Mouse (Mus musculus) stomach, embryonic 16.5 days (tissue): ENCODE results near the gene Fam228a. TPM values are rescaled to one million over a fixed set of nuclear protein-coding genes. Genes with fewer than 3 reads are reported as not detected.
"Not testable (repeated sequence)": the region's sequence is repeated elsewhere in the genome, so short reads cannot be mapped to it uniquely, and the experiment has no call there.

Experiments
- ATAC-seq: fragments of 200-750 bp; cut with Nextera tagmentation; 2 replicates; pipeline ENCODE4 v1.8.0; 2017; ENCODE audit warnings: moderate number of reproducible peaks, moderate TSS enrichment; ENCODE audit not compliant: insufficient read depth, low FRiP score
- H3K27ac ChIP-seq: fragments of 300-500 bp; sonication (generic); 2 replicates; pipeline ENCODE4 v1.5.1; 2014; ENCODE audit warnings: low read length
- H3K27me3 ChIP-seq: fragments of 300-500 bp; sonication (generic); 2 replicates; pipeline ENCODE4 v1.6.1; 2014; ENCODE audit warnings: low read length, control low read depth, mixed read lengths; ENCODE audit not compliant: control insufficient read depth, insufficient read depth
- H3K36me3 ChIP-seq: fragments of 300-500 bp; sonication (generic); 2 replicates; pipeline ENCODE4 v1.6.1; 2014; ENCODE audit warnings: low read length; ENCODE audit not compliant: control insufficient read depth, insufficient read depth
- H3K4me1 ChIP-seq: fragments of 300-500 bp; sonication (generic); 2 replicates; pipeline ENCODE4 v1.6.1; 2014; ENCODE audit warnings: low read length, control low read depth, mixed read lengths; ENCODE audit not compliant: control insufficient read depth, insufficient read depth
- H3K4me2 ChIP-seq: fragments of 300-500 bp; sonication (generic); 2 replicates; pipeline ENCODE4 v1.6.1; 2014; ENCODE audit warnings: low read depth, low read length, mixed read lengths
- H3K4me3 ChIP-seq: fragments of 300-500 bp; sonication (generic); replicated peaks from 2 replicates; pipeline ENCODE4 v1.5.1; 2014; ENCODE audit warnings: mild to moderate bottlenecking, low read length
- H3K9ac ChIP-seq: fragments of 300-500 bp; sonication (generic); 2 replicates; pipeline ENCODE4 v1.6.1; 2014; ENCODE audit warnings: low read length
- H3K9me3 ChIP-seq: fragments of 300-500 bp; sonication (generic); replicated peaks from 2 replicates; pipeline ENCODE4 v1.6.1; 2016; ENCODE audit warnings: low read length, control low read depth; ENCODE audit not compliant: control insufficient read depth
- WGBS: fragments of 180-500 bp; shearing (Covaris S2); extraction: QIAGEN DNeasy Blood & Tissue Kit; methylation state at CpG from one replicate; pipeline ENCODE4 v1.1.7; 2014; 5-methylcytosine and 5-hydroxymethylcytosine counted together
- polyA plus RNA-seq: library from polyadenylated mRNA; unstranded; fragments of >200 nt; fragmentation: Nextera tagmentation; extraction: Ambion mirVana; gene quantifications from 2 replicates; pipeline ENCODE4 v1.2.1, GENCODE M21; 2015

Gene Fam228a
- polyA plus RNA-seq, 1 experiment from 2014 or later = 0.25 TPM

DNA sequence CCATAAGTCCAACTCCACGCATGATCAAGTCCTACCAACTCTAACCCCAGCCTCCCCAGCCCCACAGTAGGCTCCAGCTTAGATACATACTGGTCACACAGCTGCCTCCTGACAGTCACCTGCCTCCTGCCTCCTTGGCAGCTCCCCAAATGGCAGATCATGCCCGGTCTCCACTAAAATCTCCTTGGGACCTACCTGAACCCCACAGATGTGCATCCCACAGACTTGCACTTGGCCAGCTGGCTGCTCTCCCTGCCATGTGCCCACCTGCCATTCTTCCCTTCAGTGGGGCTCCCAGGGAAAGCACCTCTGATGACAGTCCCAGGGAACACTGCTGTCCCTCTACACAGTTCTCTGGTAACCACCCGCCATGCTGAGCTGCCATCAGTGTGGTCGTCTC, 29.9 kb downstream of the Fam228a start:
- no peaks in the 10 kb centered on the region for H3K4me1 ChIP-seq
- ATAC-seq = no peak
- 85% methylated on average over 4 of the region's 4 CpGs for WGBS

DNA sequence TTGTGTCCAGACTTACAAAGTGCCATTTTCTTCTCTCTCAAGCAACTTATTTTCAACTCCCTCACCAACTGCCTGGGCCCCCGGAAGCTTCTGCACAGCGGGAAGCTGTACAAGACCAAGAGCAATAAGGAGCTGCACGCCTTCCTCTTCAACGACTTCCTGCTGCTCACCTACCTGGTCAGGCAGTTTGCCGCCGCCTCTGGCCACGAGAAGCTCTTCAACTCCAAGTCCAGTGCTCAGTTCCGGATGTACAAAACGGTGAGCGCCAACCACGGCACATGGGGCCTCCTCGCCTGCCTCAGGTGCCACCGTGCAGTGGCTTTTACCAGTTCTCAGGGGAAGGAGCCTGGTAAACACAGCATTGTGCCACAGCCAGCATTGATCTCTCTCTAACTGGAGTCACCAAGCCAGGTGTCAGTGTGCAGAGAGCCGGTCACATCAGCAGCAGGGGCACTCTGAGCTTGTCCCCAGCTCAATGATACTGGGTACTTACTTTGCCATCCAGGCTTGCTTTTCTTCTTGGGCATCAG, 30.7 kb downstream of the Fam228a start:
- Histone ChIP-seq H3K4me1 (no peaks in the 10 kb centered on the region), H3K36me3 (peaks cover 21% of the 10 kb centered on the region; the same call in 1 of the 2 replicates), H3K4me3 (no peak overlapping the region), H3K9ac (no peak overlapping the region), H3K4me2 (no peak overlapping the region), H3K27ac (no peak overlapping the region), H3K27me3 (no peaks in the 10 kb centered on the region), H3K9me3 (no peaks in the 10 kb centered on the region)
- WGBS = 91% methylated on average over 14 of the region's 14 CpGs
- no peak for ATAC-seq

More for the DNA sequence above, 29.9 kb downstream of the Fam228a start:
- H3K36me3 ChIP-seq = peaks cover 22% of the 10 kb centered on the region; the same call in 1 of the 2 replicates
- no peak overlapping the region for H3K4me2 ChIP-seq
- no peak overlapping the region for H3K27ac ChIP-seq
- H3K9ac ChIP-seq = no peak overlapping the region
- H3K27me3 ChIP-seq = no peaks in the 10 kb centered on the region
- H3K4me3 ChIP-seq = no peak overlapping the region
- H3K9me3 ChIP-seq = no peaks in the 10 kb centered on the region

DNA sequence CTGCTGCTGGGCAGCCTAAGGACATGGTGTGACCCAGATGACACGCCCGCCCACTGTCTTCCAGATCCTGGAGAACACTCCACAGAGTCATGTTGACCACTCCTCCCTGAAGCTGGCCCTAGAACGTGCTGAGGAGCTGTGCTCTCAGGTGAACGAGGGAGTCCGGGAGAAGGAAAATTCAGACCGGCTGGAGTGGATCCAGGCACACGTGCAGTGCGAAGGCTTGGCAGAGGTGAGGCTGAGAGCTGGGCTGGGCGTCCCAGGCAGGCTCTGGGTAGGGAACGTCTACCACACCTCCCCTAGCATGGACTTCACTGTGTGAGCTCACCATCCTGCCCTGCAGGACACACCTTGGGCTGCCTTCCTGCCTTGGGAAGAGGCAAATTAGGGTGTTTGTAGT, 31.3 kb downstream of the Fam228a start:
- Histone ChIP-seq H3K4me2 (no peak overlapping the region), H3K9me3 (no peaks in the 10 kb centered on the region), H3K36me3 (peaks cover 15% of the 10 kb centered on the region; the same call in 1 of the 2 replicates), H3K4me3 (no peak overlapping the region), H3K27me3 (no peaks in the 10 kb centered on the region), H3K27ac (no peak overlapping the region), H3K9ac (no peak overlapping the region), H3K4me1 (no peaks in the 10 kb centered on the region)
- ATAC-seq = 0 out of 2 replicates have a peak, but pooled peaks have one; percentile 25
- WGBS = 83% methylated on average over 10 of the region's 10 CpGs

DNA sequence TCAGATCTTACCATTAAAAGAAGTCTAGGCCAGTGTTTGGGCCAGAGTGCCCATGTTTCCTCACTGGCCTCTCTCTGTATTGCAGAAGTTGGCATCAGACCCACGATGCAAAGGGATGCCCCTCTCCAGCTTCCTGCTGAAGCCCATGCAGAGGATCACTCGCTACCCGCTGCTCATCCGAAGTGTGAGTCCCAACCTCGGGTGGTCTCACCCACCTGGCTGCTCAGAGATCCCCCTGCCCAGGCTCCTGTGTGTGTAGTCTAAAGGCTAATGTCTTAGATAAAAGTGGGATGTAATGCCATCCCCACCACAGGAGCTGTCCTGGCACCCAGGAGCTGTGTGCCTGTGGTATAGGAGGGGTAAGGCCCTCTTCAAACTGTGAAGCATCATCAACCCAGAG, 32.1 kb downstream of the Fam228a start:
- no peak for ATAC-seq
- no peaks in the 10 kb centered on the region for H3K9me3 ChIP-seq
- H3K4me1 ChIP-seq = no peaks in the 10 kb centered on the region
- no peak overlapping the region for H3K9ac ChIP-seq
- no peak overlapping the region for H3K4me3 ChIP-seq
- H3K27me3 ChIP-seq = no peaks in the 10 kb centered on the region
- H3K27ac ChIP-seq = no peak overlapping the region
- H3K36me3 ChIP-seq = peaks cover 19% of the 10 kb centered on the region; the same call in 1 of the 2 replicates
- 93% methylated on average over 5 of the region's 5 CpGs for WGBS
- H3K4me2 ChIP-seq = no peak overlapping the region

DNA sequence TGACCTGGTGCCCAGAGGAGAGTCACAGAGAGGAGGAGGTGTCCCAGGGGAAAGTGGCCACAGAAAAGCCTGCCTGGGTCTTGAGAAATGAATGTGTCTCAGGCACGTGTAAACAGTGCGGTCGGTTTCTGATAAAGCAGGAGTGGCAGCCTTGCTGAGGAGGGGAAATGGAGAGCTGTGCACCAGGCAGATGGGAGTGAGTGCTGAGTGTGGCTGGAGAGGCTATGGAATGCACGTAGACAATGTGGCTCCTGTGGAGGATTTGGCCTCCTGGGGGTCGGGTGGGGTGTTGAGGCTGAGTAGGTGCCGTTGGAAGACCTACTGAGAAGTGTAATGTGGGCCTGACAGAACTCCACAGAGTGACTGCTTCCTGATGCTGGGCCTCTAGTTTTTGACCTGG, 32.6 kb downstream of the Fam228a start:
- H3K4me3 ChIP-seq, H3K27me3 ChIP-seq, H3K9me3 ChIP-seq, H3K27ac ChIP-seq, ATAC-seq, H3K9ac ChIP-seq, H3K4me1 ChIP-seq, H3K4me2 ChIP-seq: not testable (repeated sequence)
- H3K36me3 ChIP-seq = peaks cover 24% of the 10 kb centered on the region; the same call in 1 of the 2 replicates
- WGBS = 30% methylated on average over 6 of the region's 6 CpGs

DNA sequence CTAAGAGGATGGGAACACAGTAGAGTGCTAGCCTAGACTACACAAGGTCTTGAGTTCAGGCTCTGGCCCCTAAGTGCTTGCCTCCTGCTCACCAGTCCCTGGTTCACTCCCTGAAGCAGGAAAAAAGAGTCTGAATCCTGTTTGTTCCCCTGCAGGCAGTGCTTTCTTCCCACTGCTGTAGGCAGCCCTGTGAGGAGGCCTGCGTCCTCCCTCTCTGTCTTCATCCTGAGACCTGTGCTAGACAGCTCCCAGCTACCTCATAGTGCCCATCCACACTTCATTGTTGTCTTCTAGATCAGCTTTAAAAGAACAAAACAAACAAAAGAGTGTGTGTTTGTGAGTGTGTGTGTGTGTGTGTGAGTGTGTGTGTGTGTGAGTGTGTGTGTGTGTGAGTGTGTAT, 43.7 kb downstream of the Fam228a start:
- ATAC-seq = no peak
- Histone ChIP-seq H3K9ac (no peak overlapping the region), H3K27me3 (no peaks in the 10 kb centered on the region), H3K4me3 (no peak overlapping the region), H3K9me3 (no peaks in the 10 kb centered on the region), H3K27ac (no peak overlapping the region), H3K36me3 (no peaks in the 10 kb centered on the region; the same call in 1 of the 2 replicates), H3K4me2 (no peak overlapping the region), H3K4me1 (no peaks in the 10 kb centered on the region)
- 96% methylated on average over 1 of the region's 1 CpGs for WGBS

DNA sequence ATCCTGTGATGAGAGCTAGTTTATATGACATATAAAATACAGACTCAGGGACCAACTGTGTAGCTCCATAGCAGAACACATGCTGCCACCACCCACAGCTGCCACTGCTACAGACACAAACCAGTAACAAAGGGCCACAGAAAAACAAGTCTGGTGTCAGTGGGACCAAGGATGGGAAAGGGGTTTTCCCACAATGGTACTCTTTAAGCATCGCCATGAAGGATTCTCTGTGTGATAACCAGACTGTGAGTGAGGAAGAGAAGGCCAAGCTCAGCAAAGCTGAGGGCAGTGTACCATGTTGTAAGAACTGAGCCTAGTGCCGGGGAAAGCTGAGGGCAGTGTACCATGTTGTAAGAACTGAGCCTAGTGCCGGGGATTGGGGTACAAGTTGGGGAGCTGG, 47.0 kb downstream of the Fam228a start:
- H3K27ac ChIP-seq = no peak overlapping the region
- no peak for ATAC-seq
- H3K4me2 ChIP-seq = no peak overlapping the region
- no peak overlapping the region for H3K4me3 ChIP-seq
- no peaks in the 10 kb centered on the region for H3K27me3 ChIP-seq
- 0 out of 2 replicates have a peak, but pooled peaks cover 6% of the 10 kb centered on the region for H3K36me3 ChIP-seq
- H3K9me3 ChIP-seq = no peaks in the 10 kb centered on the region
- no peaks in the 10 kb centered on the region for H3K4me1 ChIP-seq
- 84% methylated on average over 3 of the region's 3 CpGs for WGBS
- no peak overlapping the region for H3K9ac ChIP-seq

DNA sequence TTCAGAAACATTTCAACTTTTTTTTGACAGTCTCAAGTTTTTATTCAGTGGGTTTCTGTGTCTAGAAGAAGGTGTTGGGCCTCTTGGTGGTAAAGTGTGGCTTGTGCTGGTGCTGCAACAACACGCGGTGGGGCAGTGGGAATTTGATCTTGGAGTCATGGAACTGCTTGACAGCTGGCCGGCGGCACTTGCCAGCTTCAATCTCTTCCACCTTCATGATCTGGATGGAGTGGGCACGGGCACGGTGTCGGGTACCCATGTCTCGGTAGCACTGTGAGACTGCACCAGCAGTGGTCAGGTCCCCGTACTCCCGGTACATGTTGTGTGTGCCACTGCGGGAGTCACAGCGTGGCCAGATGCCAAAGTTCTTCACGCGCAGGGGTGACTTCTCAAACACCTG, 48.9 kb downstream of the Fam228a start:
- no peaks in the 10 kb centered on the region for H3K27me3 ChIP-seq
- H3K4me2 ChIP-seq = no peak overlapping the region
- no peak overlapping the region for H3K27ac ChIP-seq
- no peak for ATAC-seq
- no peaks in the 10 kb centered on the region for H3K4me1 ChIP-seq
- H3K4me3 ChIP-seq = no peak overlapping the region
- no peak overlapping the region for H3K9ac ChIP-seq
- WGBS = 92% methylated on average over 14 of the region's 14 CpGs
- 0 out of 2 replicates have a peak, but pooled peaks cover 6% of the 10 kb centered on the region for H3K36me3 ChIP-seq
- H3K9me3 ChIP-seq = no peaks in the 10 kb centered on the region

DNA sequence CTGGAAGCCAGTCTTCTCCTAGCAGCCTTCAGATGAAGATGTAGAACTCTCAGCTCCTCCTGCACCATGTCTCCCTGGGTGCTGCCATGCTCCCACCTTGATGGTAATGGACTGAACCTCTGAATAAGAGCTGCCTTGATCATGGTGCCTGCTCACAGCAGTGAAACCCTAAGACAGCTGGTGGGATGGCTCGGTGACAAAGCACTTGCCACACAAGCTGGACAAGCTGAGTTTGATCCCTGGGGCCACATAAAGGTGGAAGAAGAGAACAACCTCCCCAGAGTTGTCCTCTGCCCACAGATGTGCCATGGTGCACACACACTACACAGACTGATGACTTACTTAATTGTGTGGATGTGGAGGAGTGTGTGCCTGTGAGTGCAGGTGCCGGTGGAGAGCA, 49.8 kb downstream of the Fam228a start:
- Histone ChIP-seq H3K9ac (no peak overlapping the region), H3K4me3 (no peak overlapping the region), H3K4me1 (no peaks in the 10 kb centered on the region), H3K4me2 (no peak overlapping the region), H3K27ac (no peak overlapping the region), H3K36me3 (0 out of 2 replicates have a peak, but pooled peaks cover 6% of the 10 kb centered on the region), H3K27me3 (no peaks in the 10 kb centered on the region), H3K9me3 (no peaks in the 10 kb centered on the region)
- 84% methylated on average over 2 of the region's 2 CpGs for WGBS
- no peak for ATAC-seq
